Mouse (Mus musculus): ENCODE measurements around the gene St6gal2. TPM values are rescaled to one million over a fixed set of nuclear protein-coding genes. Genes with fewer than 3 reads are reported as not detected.

St6gal2 gene
- polyA plus RNA-seq, 1 experiment from 2014 or later, result 0.78 TPM

GRCm38 (mm10) chr17:55479367-55479766 lies 34.2 kb downstream of the St6gal2 start:
- WGBS, result 74% methylated on average over 7 of the region's 7 CpGs
- H3K36me3 ChIP-seq, result no peaks in the 10 kb centered on the region
- H3K4me1 ChIP-seq, result no peaks in the 10 kb centered on the region
- ATAC-seq (replicated peaks; ENCODE audit: low FRiP score), result no peak
- no peaks in the 10 kb centered on the region for H3K27me3 ChIP-seq
- no peak overlapping the region for H3K9ac ChIP-seq
- H3K9me3 ChIP-seq (replicated peaks), result no peaks in the 10 kb centered on the region
- H3K27ac ChIP-seq, result no peak overlapping the region
- H3K4me3 ChIP-seq (replicated peaks), result no peak overlapping the region
- H3K4me2 ChIP-seq, result no peak overlapping the region

- Histone ChIP-seq H3K9ac (no peak overlapping the region), H3K36me3 (no peaks in the 10 kb centered on the region), H3K4me2 (no peak overlapping the region), H3K27ac (no peak overlapping the region), H3K4me3 (replicated peaks) (no peak overlapping the region), H3K4me1 (no peaks in the 10 kb centered on the region), H3K27me3 (no peaks in the 10 kb centered on the region), H3K9me3 (replicated peaks) (no peaks in the 10 kb centered on the region)
- no peak for ATAC-seq (replicated peaks; ENCODE audit: low FRiP score)
- 80% methylated on average over 7 of the region's 7 CpGs for WGBS
These were observed 39.1 kb downstream of the St6gal2 start for GRCm38 (mm10) chr17:55484108-55484870.

- no peak for ATAC-seq (replicated peaks; ENCODE audit: low FRiP score)
- Histone ChIP-seq H3K9ac (no peak overlapping the region), H3K9me3 (replicated peaks) (no peaks in the 10 kb centered on the region), H3K27me3 (no peaks in the 10 kb centered on the region), H3K4me2 (no peak overlapping the region), H3K27ac (no peak overlapping the region), H3K4me3 (replicated peaks) (no peak overlapping the region), H3K36me3 (no peaks in the 10 kb centered on the region), H3K4me1 (no peaks in the 10 kb centered on the region)
- 89% methylated on average over 7 of the region's 7 CpGs for WGBS
These were observed 86.7 kb downstream of the St6gal2 start for GRCm38 (mm10) chr17:55531872-55532271.

- ATAC-seq (replicated peaks; ENCODE audit: low FRiP score), result no peak
- 84% methylated on average over 1 of the region's 1 CpGs for WGBS
- no peaks in the 10 kb centered on the region for H3K27me3 ChIP-seq
These were observed 103.3 kb downstream of the St6gal2 start for GRCm38 (mm10) chr17:55548476-55548875.

GRCm38 (mm10) chr17:55561774-55562173 lies 116.6 kb downstream of the St6gal2 start:
- WGBS, result 66% methylated on average over 2 of the region's 2 CpGs
- Histone ChIP-seq H3K27me3 (no peaks in the 10 kb centered on the region), H3K9ac (no peak overlapping the region), H3K4me1 (no peaks in the 10 kb centered on the region), H3K27ac (no peak overlapping the region), H3K9me3 (replicated peaks) (no peaks in the 10 kb centered on the region), H3K4me2 (no peak overlapping the region), H3K36me3 (no peaks in the 10 kb centered on the region), H3K4me3 (replicated peaks) (no peak overlapping the region)
- ATAC-seq (replicated peaks; ENCODE audit: low FRiP score), result no peak

More at GRCm38 (mm10) chr17:55548476-55548875, 103.3 kb downstream of the St6gal2 start:
- H3K4me1 ChIP-seq, result no peaks in the 10 kb centered on the region
- no peaks in the 10 kb centered on the region for H3K9me3 ChIP-seq (replicated peaks)
- no peak overlapping the region for H3K4me2 ChIP-seq
- no peak overlapping the region for H3K9ac ChIP-seq
- no peaks in the 10 kb centered on the region for H3K36me3 ChIP-seq
- H3K4me3 ChIP-seq (replicated peaks), result no peak overlapping the region
- H3K27ac ChIP-seq, result no peak overlapping the region

Other genes with a start within 250 kb of the St6gal2 start
- gene Vmn2r118, start 179.8 kb downstream of the St6gal2 start, polyA plus RNA-seq (2015; fragmentation: Nextera tagmentation; extraction: Ambion mirVana), result not detected in 2 replicates